Mouse (Mus musculus): ENCODE measurements around the gene Gcsam.

Gene Gcsam

GRCm38 (mm10) chr16:45610267-45610666 lies at the start of gene Gcsam:
TSS of gene Gcsam (plus strand) at chr16:45610380.
- no peak for DNase-seq

DNA sequence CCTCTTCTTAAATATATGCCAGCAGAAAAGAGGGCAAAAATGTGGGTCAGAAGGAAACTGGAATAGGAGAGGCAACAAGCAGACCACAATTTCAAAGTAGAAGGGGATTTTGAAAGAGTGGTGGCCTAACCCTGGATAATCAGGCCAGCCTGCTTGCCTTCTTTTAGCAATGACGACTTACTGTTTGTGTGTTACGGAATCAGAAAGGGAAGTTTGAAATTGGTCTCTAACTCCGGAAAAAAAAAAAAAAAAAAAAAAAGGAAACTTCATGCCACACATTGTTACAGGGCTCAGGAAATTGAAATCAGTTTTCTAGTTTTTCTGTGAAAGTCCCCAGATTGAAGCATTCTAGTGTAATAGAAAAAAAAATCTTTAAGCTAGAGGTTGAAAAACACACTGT lies 48.4 kb upstream of the Gcsam start:
- DNase-seq = no peak

DNA sequence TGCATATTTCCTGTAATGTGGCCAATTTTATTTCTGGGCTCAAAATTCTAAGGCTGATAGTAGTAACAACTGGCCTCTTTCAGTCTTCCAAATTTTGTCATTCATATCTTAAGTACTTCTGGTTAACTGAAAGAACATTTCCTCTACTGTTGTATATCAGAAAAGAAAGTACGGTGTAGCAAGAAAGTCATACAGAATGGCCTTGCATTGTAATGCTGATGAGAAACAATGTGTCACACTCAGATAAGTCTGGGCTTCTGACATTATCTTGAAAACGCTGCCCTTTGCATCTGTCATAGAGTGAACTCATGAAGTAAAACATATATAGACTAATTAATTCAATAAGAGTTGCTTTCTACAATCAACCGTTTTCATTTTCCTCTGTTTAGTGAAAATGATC lies 37.9 kb upstream of the Gcsam start:
- DNase-seq = no peak

- DNase-seq = no peak
Observed at GRCm38 (mm10) chr16:45579883-45580282, 30.3 kb upstream of the Gcsam start.

- DNase-seq = peak; percentile 12
Observed at GRCm38 (mm10) chr16:45582512-45582911, 27.7 kb upstream of the Gcsam start.

DNA sequence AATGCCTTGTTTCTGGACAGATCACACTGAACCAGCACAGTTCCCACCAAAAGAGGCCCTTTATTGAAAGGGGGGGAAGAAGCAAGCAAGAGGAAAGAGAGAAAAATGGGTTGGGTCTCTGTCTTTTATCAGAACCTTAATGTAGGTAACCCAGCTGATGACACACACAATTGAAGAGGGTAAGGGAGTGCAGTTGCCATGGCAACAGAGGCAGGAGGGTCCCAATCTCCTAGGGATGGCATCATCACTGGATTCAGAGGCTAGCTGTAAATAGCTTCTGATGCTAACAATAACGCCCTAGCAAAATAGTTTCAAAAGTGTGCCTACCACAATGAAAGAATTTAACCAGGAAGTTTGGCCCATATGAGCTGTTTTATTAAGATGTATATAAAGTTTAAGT lies 16.5 kb upstream of the Gcsam start:
- no peak for DNase-seq

- no peak for DNase-seq
Observed at GRCm38 (mm10) chr16:45595494-45595893, 14.7 kb upstream of the Gcsam start.

GRCm38 (mm10) chr16:45608481-45608954 lies 1.7 kb upstream of the Gcsam start:
- DNase-seq = peak; percentile 55

GRCm38 (mm10) chr16:45609300-45609699 lies 880 bp upstream of the Gcsam start:
- peak; percentile 51 for DNase-seq

DNA sequence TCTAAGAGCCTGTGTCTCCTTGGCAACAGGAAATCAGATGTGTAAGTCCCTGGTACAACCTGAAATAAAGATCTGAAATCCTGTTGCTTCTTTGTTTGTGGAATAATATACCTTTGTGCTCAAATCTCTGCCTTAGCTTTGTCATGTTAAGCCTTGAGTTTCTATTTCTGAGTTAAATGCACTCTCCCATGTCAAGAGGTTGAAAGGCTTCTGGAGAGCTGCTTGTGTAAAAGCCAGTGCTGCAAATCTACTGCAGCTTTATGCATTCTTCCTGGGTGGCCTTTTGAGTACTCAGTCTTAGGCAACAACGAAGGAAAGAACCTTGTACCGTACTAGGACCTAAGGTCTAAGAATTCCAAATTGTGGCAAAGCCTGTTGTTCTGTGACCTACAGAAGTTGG lies 3.1 kb downstream of the Gcsam start:
- no peak for DNase-seq

GRCm38 (mm10) chr16:45615944-45616343 lies 5.8 kb downstream of the Gcsam start:
- DNase-seq = no peak

DNA sequence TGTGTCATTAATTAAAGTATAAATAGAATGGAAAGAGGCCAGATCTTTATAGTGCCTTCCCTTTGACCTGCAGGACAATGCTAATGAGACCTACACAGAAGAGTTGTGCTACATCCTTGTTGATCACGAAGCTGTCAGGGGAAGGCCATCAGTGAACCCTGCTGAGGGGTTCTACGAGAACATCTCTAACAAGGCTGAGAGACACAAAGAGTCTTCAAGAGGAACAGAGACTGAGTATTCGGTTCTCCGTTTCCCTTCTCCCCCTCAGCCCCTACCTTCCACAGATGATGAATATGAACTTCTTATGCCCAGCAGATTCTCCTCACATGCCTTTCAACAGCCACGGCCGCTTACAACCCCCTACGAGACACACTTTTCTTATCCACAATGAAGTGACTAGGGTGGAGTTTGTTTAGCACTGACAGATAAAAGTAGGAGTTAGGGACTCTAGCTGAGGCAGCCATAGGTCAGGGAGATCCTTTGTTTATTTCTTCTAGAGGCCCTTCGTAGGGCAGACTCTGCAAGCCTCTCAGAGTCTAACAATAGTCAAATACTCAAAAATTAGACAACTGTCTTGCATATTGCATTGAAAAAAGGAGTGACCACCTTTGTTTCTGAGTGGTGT lies 9.7 kb downstream of the Gcsam start:
- DNase-seq = no peak

DNA sequence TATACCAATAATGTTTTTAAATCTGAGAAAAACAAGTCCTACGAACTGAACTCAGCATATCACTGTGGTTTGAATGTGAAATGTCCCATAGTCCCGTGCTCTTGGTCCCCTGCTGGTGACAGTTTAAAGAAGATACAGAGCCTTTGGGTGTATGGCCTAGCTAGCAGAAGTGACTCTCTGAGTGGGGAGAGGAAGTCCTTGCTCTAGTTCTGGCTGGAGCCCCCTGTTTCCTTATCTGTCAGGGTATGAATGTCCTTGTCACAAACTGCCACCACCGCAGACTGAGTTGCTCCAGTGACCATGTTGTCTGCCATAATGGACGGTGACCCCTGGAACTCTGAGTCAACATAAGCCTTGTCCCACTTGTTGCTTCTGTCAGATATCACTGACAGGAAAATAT lies 13.1 kb downstream of the Gcsam start:
- DNase-seq = no peak

GRCm38 (mm10) chr16:45624791-45625190 lies 14.6 kb downstream of the Gcsam start:
- DNase-seq = no peak

DNA sequence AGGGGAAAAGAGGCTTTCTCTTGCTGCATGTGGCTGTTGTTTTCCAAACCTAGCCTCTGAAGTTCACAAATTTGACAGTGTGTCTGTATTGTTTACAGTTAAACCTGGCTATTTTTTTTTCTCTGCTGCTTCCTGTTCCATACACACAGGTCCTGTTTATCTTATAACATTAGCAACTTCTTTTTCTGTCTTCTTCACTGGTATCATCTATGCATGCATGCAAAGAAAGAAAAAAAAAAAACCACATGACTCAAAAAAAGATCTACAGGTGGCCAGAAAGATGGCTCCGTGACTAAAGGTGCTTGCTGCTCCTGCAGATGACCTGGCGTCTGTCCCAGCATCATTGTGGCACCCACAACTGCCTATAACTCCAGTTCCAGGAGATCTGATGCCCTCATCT lies 15.2 kb downstream of the Gcsam start:
- DNase-seq = no peak

GRCm38 (mm10) chr16:45629497-45630105 lies 19.4 kb downstream of the Gcsam start:
- DNase-seq = no peak

DNA sequence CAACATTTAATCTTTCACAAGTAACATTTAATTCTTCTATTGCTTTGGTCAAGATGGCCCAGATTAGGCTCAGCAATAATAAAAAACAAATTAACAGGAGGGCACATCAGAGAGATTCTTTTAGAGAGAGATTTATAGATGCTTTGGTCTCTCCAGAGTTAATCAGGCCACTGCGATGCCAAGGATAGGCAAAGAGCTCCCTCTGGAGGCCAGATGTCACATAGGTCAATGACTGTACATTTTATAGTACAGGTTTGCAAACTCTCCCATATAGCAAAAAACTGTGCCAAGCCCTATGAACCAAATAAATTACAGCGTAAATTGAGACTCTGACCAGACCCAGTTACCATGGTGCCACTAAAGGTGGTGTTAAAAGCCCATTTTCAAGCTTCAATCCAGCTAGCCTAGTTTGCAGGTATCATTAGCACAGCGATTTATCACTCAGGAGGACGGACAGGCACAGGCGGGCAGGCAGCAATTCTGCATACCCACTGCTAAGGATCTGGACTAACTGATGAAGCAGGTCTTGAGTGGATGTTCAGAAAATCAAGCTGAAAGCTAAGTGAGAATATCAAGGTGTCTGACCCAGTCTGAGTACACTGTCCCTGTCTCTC lies 20.3 kb downstream of the Gcsam start:
- DNase-seq = peak; percentile 71

DNA sequence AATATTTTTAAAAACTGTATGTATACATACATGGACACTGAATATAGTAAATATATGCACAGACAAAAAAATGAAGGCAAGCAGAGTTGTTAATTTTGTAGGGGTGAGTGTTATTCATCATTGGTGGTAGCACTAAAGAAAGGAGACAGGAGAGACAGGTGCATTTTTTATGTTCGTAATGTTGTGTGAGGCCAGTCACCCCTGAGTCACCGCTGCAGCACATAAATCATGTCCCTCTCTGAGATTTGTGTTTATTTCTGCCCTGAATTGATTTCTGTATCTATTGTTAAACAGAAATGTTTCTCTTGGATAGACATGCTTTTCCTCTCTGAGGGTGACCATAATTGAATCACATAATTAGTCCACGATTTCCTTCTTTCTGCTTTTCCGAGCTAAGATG lies 22.2 kb downstream of the Gcsam start:
- no peak for DNase-seq

DNA sequence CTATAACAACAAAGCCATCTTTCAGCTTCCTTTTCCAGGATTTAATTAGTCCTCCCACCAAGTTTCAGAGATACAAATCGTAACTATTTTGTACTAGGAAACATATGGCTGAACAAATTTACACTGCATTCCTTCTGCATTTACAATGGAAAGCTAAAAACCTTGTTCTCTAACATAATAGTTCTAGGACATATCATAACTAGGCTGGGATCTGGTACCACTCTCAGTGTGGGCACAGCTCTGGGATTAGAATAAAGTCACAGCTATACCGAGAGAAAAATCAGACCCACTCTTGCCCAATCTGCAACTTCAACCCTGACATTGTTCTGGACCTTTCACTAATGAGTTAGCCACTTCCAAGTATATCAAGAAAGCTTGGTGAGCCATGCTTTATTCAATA lies 25.6 kb downstream of the Gcsam start:
- DNase-seq = no peak

DNA sequence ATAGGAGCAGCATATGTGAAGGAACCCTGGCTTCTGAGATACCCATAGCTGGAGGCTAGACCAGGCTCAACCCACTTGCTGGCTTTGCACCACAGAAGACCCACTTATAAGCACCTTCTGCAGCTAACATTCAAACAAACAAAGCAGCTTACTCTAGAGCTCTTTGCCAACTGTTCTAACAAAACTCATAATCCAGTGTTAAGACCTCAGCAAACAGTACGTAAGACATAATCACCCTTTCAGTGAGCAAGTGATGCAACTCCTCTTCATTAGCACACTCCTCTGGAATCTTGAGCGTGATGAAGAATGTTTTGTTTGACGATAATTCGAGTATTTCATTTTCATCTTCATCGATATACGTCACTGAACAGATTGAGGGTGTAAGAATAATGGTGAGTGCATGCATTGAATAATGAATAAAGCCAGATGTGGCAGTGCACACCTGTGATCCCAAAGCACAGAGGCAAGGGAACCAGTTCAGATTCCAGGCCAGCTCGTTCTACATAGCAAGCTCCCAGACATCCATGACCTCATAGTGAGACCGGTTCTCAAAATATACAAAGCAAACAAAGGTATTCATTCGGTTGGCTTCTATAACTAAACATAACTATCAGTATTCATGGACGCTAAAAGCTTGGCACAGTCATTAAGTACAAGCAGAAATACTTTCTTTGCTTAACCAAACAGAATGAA lies 30.0 kb downstream of the Gcsam start:
- no peak for DNase-seq

DNA sequence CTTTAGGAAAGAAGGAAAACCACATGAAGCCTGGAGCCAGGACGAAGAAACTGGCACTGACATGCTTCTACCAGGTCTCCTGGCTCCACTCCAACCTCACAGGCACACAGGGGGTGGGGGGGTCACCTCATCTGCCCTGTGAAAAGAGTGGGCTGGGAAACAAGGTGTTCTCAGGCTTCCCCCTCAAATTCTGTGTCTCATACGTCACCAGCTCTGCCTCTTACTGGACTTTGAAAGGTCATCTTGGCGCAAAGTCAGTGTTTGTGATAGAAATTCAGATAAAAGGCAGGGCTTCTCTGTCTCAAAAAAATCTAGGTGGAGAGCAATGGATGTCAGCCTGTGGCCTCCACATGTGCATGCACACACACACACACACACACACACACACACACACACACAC lies 31.1 kb downstream of the Gcsam start:
- no peak for DNase-seq

GRCm38 (mm10) chr16:45643944-45644343 lies 33.8 kb downstream of the Gcsam start:
- no peak for DNase-seq

- peak; percentile 28 for DNase-seq
Observed at GRCm38 (mm10) chr16:45644380-45644779, 34.2 kb downstream of the Gcsam start.

DNA sequence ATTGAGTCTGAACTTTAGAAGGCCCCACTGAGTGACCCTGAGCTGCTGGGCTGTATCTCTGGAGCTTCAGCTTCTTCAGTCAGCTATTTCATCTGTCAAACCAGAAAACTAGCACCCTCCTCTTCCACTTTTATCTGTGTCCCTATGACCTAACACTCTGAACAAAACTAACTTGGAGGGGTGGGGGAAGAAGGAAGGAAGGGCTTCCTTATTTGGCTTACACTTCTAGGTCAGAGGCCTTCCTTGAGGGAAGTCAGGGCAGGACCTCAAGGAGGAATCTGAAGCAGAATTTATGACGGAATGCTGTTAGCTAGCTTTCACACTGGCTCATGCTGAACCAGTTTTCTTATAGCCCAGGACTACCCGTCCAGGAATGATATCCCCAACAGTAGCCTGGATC lies 41.3 kb downstream of the Gcsam start:
- no peak for DNase-seq
